Mouse (Mus musculus): ENCODE measurements at regions not wholly inside any gene's neighbourhood (a gene's known extent, or its start where the extent isn't known, plus 50 kb on each side); places are given as distances from the start of the nearest gene placed in this dataset.

GRCm38 (mm10) chr3:105374836-105375235, 77.3 kb upstream of the Kcnd3 start:
- TF ChIP-seq CTCF (IDR thresholded peaks at IDR 0.05; ENCODE audit: insufficient read depth, low read length): no peak
- no peak for TF ChIP-seq POLR2A (IDR thresholded peaks at IDR 0.05; ENCODE audit: borderline replicate concordance, extremely low read depth, low read depth, low read length)

All from lung, adult 2 months (tissue).